Mouse (Mus musculus) limb, embryonic 14.5 days (tissue): ENCODE data around the gene Atad5. TPM values are rescaled to one million over a fixed set of nuclear protein-coding genes. Genes with fewer than 3 reads are reported as not detected.
"Not testable (repeated sequence)": the region's sequence is repeated elsewhere in the genome, so short reads cannot be mapped to it uniquely, and the experiment has no call there.

ENCODE experiments used
- ATAC-seq: fragments of 200-750 bp; cut with Nextera tagmentation; 2 replicates; pipeline ENCODE4 v1.8.0; 2017; ENCODE audit warnings: low read depth, moderate number of reproducible peaks, moderate TSS enrichment; ENCODE audit not compliant: low FRiP score
- DNase-seq: peaks from one replicate; pipeline ENCODE4 v3.0.0-alpha.2; 2015; ENCODE audit warnings: low spot score
- H3K27ac ChIP-seq: fragments of 300-500 bp; sonication (generic); replicated peaks from 2 replicates; pipeline ENCODE4 v1.5.1; 2014; ENCODE audit warnings: low read depth, mild to moderate bottlenecking, low read length, moderate library complexity, mixed read lengths
- H3K27me3 ChIP-seq: fragments of 300-500 bp; sonication (generic); 2 replicates; pipeline ENCODE4 v1.6.1; 2014; ENCODE audit warnings: low read length, mixed read lengths; ENCODE audit not compliant: control insufficient read depth, insufficient read depth
- H3K36me3 ChIP-seq: fragments of 300-500 bp; sonication (generic); 2 replicates; pipeline ENCODE4 v1.6.1; 2014; ENCODE audit warnings: mild to moderate bottlenecking, low read length, moderate library complexity, mixed read lengths; ENCODE audit not compliant: control insufficient read depth, insufficient read depth
- H3K4me1 ChIP-seq: fragments of 300-500 bp; sonication (generic); 2 replicates; pipeline ENCODE4 v1.6.1; 2014; ENCODE audit warnings: antibody characterized with exemption, low read length, mixed read lengths; ENCODE audit not compliant: control insufficient read depth, insufficient read depth
- H3K4me2 ChIP-seq: fragments of 300-500 bp; sonication (generic); replicated peaks from 2 replicates; pipeline ENCODE4 v1.6.1; 2014; ENCODE audit warnings: low read depth, mild to moderate bottlenecking, low read length, moderate library complexity; ENCODE audit not compliant: severe bottlenecking
- H3K4me3 ChIP-seq: fragments of 300-500 bp; sonication (generic); replicated peaks from 2 replicates; pipeline ENCODE4 v1.5.1; 2014; ENCODE audit warnings: low read length
- H3K9ac ChIP-seq: fragments of 300-500 bp; sonication (generic); 2 replicates; pipeline ENCODE4 v1.6.1; 2014; ENCODE audit warnings: mild to moderate bottlenecking, low read depth, low read length, moderate library complexity; ENCODE audit not compliant: severe bottlenecking
- H3K9me3 ChIP-seq: fragments of 300-500 bp; sonication (generic); 2 replicates; pipeline ENCODE4 v1.6.1; 2016; ENCODE audit warnings: low read length; ENCODE audit not compliant: control insufficient read depth
- POLR2A ChIP-seq: fragments of 200-500 bp; IDR thresholded peaks from 2 replicates; pipeline ENCODE4 v1.8.0; 2012; ENCODE audit warnings: inconsistent platforms, mild to moderate bottlenecking, moderate library complexity, borderline replicate concordance; ENCODE audit not compliant: insufficient read depth, insufficient read length; ENCODE audit errors: extremely low read depth
- WGBS: fragments of 180-500 bp; shearing (Covaris S2); extraction: QIAGEN DNeasy Blood & Tissue Kit; methylation state at CpG from one replicate; pipeline ENCODE4 v1.1.7; 2014; 5-methylcytosine and 5-hydroxymethylcytosine counted together
- polyA plus RNA-seq, 2 experiments: library from polyadenylated mRNA; depleted of rRNA in 1 of 2; stranded (reverse) in 1 of 2; unstranded in 1 of 2; fragments of >200 nt; fragmentation: Nextera tagmentation in 1 of 2; extraction: Ambion mirVana in 1 of 2; gene quantifications; 2 replicates each; pipeline versions ENCODE4 v1.2.1 to v1.2.3; 2012 to 2014

Atad5 gene
- polyA plus RNA-seq, 2 experiments, result 11.1 to 13.8 TPM

DNA sequence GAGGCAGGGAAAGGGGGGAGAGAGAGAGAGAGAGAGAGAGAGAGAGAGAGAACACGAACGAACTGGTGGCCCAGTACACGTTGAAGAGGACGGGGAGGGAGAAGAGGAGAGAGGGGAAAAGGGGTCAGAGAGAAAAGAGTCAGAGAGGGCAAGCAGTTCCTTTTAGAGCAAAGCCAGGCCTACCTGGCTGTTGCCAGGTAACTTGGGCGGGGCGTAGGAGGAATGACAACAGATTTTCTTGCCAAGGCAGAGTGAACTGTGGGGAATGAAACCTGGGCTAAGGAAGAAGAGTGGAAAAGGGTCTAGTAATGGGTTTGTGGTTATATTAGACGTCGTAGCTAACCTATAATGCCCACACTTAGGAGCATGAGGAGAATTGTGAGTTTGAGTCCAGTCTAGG lies 53.7 kb downstream of the Atad5 start:
- H3K4me3 ChIP-seq, result peak overlapping the region; percentile 66

DNA sequence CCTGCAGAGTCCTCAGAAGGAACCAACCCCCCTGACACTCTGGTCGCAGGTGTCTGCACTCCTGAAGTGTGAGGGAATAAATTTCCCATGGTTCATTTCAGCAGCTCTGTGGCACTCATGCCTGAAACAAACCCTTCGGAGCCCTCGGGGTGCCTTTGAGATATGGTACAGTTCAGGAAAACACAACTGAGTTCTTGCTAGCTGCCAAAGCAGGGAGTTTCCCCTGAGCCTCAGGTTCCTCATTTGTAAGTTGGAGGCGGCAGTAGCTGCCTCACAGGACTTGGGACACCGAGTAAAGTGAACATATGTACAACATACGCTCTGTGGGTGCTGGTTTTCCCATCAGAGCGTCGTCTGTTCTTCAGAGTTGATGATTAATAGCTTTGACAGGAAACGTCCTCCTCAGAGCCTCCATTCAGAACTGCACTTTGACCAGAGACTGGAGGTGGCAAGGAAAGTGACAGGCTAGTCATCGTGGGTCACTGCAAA lies 56.6 kb downstream of the Atad5 start:
- DNase-seq (no peak), ATAC-seq (no peak)
- Histone ChIP-seq H3K27ac (no peak overlapping the region), H3K9me3 (no peaks in the 10 kb centered on the region), H3K4me1 (peaks cover 7% of the 10 kb centered on the region; the same call in 1 of the 2 replicates), H3K4me3 (no peak overlapping the region), H3K9ac (no peak overlapping the region), H3K4me2 (no peak overlapping the region), H3K36me3 (no peaks in the 10 kb centered on the region), H3K27me3 (no peaks in the 10 kb centered on the region)
- WGBS, result 50% methylated on average over 10 of the region's 10 CpGs
- no peak for TF ChIP-seq POLR2A

More for the DNA sequence above, 53.7 kb downstream of the Atad5 start:
- ATAC-seq, result no peak
- DNase-seq, result no peak
- WGBS, result 46% methylated on average over 8 of the region's 8 CpGs
- Histone ChIP-seq H3K27ac (no peak overlapping the region), H3K9ac (peak overlapping the region; percentile 71; the same call in 1 of the 2 replicates), H3K27me3 (no peaks in the 10 kb centered on the region), H3K36me3 (peaks cover 6% of the 10 kb centered on the region; the same call in 1 of the 2 replicates), H3K9me3 (no peaks in the 10 kb centered on the region), H3K4me2 (peak overlapping the region; percentile 64), H3K4me1 (peaks cover 8% of the 10 kb centered on the region; the same call in 1 of the 2 replicates)
- TF ChIP-seq POLR2A, result no peak

DNA sequence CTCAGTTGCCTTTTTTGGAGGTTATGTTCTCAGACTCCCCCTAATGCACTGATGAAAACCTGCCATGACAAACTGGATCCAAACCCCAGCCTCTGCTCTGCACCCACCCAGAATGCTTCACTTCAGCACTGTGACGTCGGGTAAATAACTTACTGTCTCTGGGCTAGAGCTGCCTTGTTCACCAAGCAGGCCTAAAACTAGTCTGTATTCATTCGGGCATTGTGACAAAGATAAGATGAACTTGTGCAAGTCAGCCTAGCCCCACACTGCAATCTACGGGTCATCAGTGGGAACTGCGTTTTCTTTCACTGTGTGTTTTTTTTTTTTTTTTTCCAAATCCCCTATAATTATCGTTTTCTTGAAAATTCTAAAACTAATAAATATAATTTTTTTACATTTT lies 58.5 kb downstream of the Atad5 start:
- no peak for DNase-seq
- TF ChIP-seq POLR2A, result no peak

DNA sequence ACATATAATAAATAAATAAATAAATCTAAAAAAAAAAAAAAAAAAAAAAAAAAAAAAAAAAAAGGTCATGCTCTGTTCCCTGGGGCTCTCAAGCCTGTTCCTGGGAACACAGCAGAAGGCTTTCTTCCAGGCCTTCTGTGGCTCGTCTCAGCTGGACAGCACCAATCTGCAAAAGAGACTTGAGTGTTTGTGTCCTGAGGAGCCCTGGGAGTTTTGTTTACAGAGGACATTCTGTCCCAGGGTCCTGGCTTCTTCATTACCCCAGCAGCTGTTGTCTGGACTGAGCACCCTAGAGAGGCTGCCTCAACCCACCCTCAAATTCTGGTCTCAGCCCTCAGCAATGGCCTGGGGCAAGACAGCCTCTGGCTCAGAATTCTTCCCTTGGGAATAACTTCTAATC lies 59.1 kb downstream of the Atad5 start:
- ATAC-seq (no peak), DNase-seq (no peak)
- WGBS, result 47% methylated on average over 1 of the region's 1 CpGs
- no peaks in the 10 kb centered on the region for H3K4me1 ChIP-seq
- H3K27ac ChIP-seq, result no peak overlapping the region
- no peak overlapping the region for H3K4me2 ChIP-seq
- TF ChIP-seq POLR2A, result no peak
- H3K9me3 ChIP-seq, result no peaks in the 10 kb centered on the region
- no peak overlapping the region for H3K9ac ChIP-seq
- peaks cover 1% of the 10 kb centered on the region; the same call in 1 of the 2 replicates for H3K27me3 ChIP-seq
- H3K4me3 ChIP-seq, result no peak overlapping the region
- no peaks in the 10 kb centered on the region for H3K36me3 ChIP-seq

More for the DNA sequence above, 58.5 kb downstream of the Atad5 start:
- Histone ChIP-seq H3K27ac (no peak overlapping the region), H3K36me3 (no peaks in the 10 kb centered on the region), H3K9me3 (no peaks in the 10 kb centered on the region), H3K4me3 (no peak overlapping the region), H3K9ac (no peak overlapping the region), H3K27me3 (no peaks in the 10 kb centered on the region), H3K4me2 (no peak overlapping the region), H3K4me1 (peaks cover 3% of the 10 kb centered on the region; the same call in 1 of the 2 replicates)
- WGBS, result 80% methylated on average over 6 of the region's 6 CpGs
- ATAC-seq, result no peak

DNA sequence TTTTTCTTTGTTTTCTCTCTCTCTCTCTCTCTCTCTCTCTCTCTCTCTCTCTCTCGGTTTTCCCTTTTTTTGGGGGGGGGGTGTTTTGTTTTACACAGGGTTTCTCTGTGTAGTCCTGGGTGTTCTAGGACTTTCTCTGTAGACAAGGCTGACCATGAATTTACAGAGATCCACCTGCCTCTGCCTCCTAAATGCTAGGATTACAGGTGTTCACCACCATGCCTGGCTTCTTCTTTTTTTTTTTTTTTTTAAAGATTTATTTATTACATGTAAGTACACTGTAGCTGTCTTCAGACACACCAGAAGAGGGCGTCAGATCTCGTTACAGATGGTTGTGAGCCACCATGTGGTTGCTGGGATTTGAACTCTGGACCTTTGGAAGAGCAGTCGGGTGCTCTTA lies 59.8 kb downstream of the Atad5 start:
- DNase-seq, result not testable (repeated sequence)

More for the DNA sequence above, 59.8 kb downstream of the Atad5 start:
- not testable (repeated sequence) for H3K4me1 ChIP-seq, H3K36me3 ChIP-seq, H3K27ac ChIP-seq, H3K4me3 ChIP-seq, H3K9ac ChIP-seq, H3K27me3 ChIP-seq, H3K9me3 ChIP-seq, ATAC-seq, H3K4me2 ChIP-seq
- WGBS, result 58% methylated on average over 2 of the region's 4 CpGs
